Mouse (Mus musculus) splenic B cell, adult 2 months (primary cell): ENCODE measurements around the gene Tmbim6.
"Not testable (repeated sequence)": the region's sequence is repeated elsewhere in the genome, so short reads cannot be mapped to it uniquely, and the experiment has no call there.

Experiments used
- DNase-seq: peaks from one replicate; pipeline ENCODE4 v3.0.0-alpha.2; 2011; ENCODE audit warnings: low read depth, low spot score
- H3K27me3 ChIP-seq: 2 replicates; pipeline ENCODE4 v1.6.1; 2012; ENCODE audit warnings: mild to moderate bottlenecking, low read length, moderate library complexity, mixed read lengths; ENCODE audit not compliant: control insufficient read depth, poor library complexity, insufficient read depth, severe bottlenecking
- H3K36me3 ChIP-seq: 2 replicates; pipeline ENCODE4 v1.6.1; 2012; ENCODE audit warnings: mild to moderate bottlenecking, low read length, moderate library complexity, mixed read lengths; ENCODE audit not compliant: control insufficient read depth, poor library complexity, insufficient read depth, severe bottlenecking

Tmbim6 gene

GRCm38 (mm10) chr15:99440816-99441457 is 48.3 kb downstream of the Tmbim6 start:
- no peak for DNase-seq
- no peaks in the 10 kb centered on the region for H3K27me3 ChIP-seq
- H3K36me3 ChIP-seq: no peaks in the 10 kb centered on the region

- no peak for DNase-seq
- Histone ChIP-seq H3K27me3 (no peaks in the 10 kb centered on the region), H3K36me3 (no peaks in the 10 kb centered on the region)
Measured at GRCm38 (mm10) chr15:99442358-99442757, 49.7 kb downstream of the Tmbim6 start.

GRCm38 (mm10) chr15:99445567-99445966 is 52.9 kb downstream of the Tmbim6 start:
- Histone ChIP-seq H3K27me3 (no peaks in the 10 kb centered on the region), H3K36me3 (no peaks in the 10 kb centered on the region)
- no peak for DNase-seq

GRCm38 (mm10) chr15:99446136-99446535 is 53.5 kb downstream of the Tmbim6 start:
- H3K27me3 ChIP-seq, H3K36me3 ChIP-seq, DNase-seq: not testable (repeated sequence)

GRCm38 (mm10) chr15:99449131-99449750 is 56.6 kb downstream of the Tmbim6 start:
- DNase-seq: no peak
- H3K27me3 ChIP-seq: no peaks in the 10 kb centered on the region
- H3K36me3 ChIP-seq: no peaks in the 10 kb centered on the region

GRCm38 (mm10) chr15:99449751-99450280 is 57.1 kb downstream of the Tmbim6 start:
- H3K27me3 ChIP-seq: no peaks in the 10 kb centered on the region
- no peak for DNase-seq
- H3K36me3 ChIP-seq: no peaks in the 10 kb centered on the region

GRCm38 (mm10) chr15:99453153-99453900 is 60.6 kb downstream of the Tmbim6 start:
- no peaks in the 10 kb centered on the region for H3K36me3 ChIP-seq
- H3K27me3 ChIP-seq: no peaks in the 10 kb centered on the region
- no peak for DNase-seq

GRCm38 (mm10) chr15:99454585-99455279 is 62.0 kb downstream of the Tmbim6 start:
- Histone ChIP-seq H3K36me3 (no peaks in the 10 kb centered on the region), H3K27me3 (no peaks in the 10 kb centered on the region)
- no peak for DNase-seq

- Histone ChIP-seq H3K27me3 (no peaks in the 10 kb centered on the region), H3K36me3 (no peaks in the 10 kb centered on the region)
- no peak for DNase-seq
Measured at GRCm38 (mm10) chr15:99455415-99455814, 62.7 kb downstream of the Tmbim6 start.

- H3K27me3 ChIP-seq: no peaks in the 10 kb centered on the region
- H3K36me3 ChIP-seq: no peaks in the 10 kb centered on the region
- no peak for DNase-seq
Measured at GRCm38 (mm10) chr15:99456338-99456962, 63.8 kb downstream of the Tmbim6 start.

GRCm38 (mm10) chr15:99456963-99457605 is 64.4 kb downstream of the Tmbim6 start:
- no peaks in the 10 kb centered on the region for H3K36me3 ChIP-seq
- DNase-seq: peak; percentile 32
- H3K27me3 ChIP-seq: no peaks in the 10 kb centered on the region

GRCm38 (mm10) chr15:99457606-99458401 is 65.1 kb downstream of the Tmbim6 start, which contains the start of gene Nckap5l:
Gene Nckap5l (minus strand): TSS chr15:99457748.
- Histone ChIP-seq H3K27me3 (no peaks in the 10 kb centered on the region), H3K36me3 (no peaks in the 10 kb centered on the region)
- DNase-seq: peak; percentile 86
